Mouse (Mus musculus) adrenal gland, postnatal 14 days (tissue): ENCODE results near the gene Tmem131l. TPM values are rescaled to one million over a fixed set of nuclear protein-coding genes. Genes with fewer than 3 reads are reported as not detected.

Experiments
- DNase-seq: peaks from one replicate; pipeline ENCODE4 v3.0.0; 2021; ENCODE audit warnings: mixed read lengths
- total RNA-seq: library from RNA; stranded (reverse); gene quantifications from 2 replicates; pipeline ENCODE4 v1.2.3, GENCODE M21; 2021

Tmem131l gene
- total RNA-seq, 1 experiment from 2014 or later, result 45.7 TPM

DNA sequence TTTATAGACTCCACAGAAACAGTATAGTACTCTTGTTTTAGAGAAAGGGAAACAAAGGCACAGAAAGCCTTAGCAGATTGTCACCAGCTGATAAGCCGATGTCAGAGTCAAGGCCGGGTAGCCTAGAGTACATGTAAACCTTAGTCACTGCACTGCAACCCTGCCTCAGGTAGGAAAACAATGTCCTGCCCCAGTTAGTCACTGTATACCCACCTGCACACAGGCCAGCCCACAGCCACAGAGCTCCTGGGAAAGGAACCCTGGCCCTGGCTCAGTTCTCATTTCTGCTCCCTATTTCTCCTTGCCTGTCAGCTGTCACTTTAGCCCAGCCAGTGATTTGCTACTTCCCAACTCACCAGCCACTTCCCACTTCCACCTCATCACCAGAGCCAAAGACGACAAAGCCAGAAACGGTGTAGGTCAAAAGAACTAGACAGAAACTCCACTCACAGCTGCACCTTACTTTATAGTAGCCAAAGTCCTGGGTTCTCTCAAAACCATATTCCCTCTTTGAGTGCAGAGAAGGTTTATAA, 24.4 kb downstream of the Tmem131l start:
- DNase-seq, result no peak

GRCm38 (mm10) chr3:84010995-84011663, 28.8 kb downstream of the Tmem131l start:
- no peak for DNase-seq

DNA sequence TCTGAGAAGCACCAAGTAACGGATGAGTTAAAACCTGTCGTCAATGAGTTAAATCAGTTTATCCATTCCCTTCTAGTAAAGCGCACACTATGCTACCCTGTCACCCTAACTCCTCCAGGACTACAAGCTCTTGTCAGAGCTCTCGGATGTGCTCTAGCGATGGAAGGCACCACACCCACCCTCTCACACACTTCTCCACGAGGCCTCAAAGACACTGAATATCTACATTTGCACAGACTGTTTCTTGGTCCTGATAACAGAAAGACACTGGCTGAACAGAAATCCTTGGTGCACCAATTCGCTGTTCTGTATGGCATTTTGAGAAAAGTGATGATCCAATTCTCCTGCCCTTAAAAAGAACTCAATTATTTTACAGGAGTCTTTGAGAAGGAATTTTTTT, 34.0 kb downstream of the Tmem131l start:
- no peak for DNase-seq

GRCm38 (mm10) chr3:84004330-84005090, 35.5 kb downstream of the Tmem131l start:
- peak; percentile 66 for DNase-seq

DNA sequence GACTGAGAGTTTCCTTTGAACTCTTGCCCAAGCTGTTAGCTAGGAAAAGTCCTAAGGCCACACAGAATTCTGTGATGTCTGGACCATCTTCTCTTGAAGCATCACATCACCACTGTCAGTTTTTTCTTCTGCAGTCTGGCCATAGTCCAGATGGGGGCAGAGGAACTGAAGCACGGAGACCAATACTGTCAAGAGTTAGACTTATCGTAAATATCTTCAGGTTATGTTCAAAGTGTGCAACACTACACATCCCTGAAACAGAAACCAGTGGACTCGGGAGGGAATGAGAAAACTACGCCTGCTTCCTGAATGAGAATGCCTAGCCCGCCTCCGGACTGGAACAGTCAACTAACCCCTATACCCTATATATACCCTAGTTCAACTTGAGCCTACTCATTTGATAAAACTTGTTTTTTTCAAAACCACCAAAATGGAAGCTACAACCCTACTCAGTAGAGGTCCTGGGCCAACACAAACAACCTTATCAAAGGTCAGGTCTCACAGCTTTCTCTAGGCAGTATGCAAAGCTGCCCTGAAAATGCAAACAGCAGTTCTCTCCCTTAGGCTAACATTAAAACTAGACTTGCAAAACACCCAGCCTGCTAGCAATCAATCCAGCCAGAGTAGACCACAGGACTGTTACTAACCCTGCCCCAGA, 37.4 kb downstream of the Tmem131l start:
- peak; percentile 19 for DNase-seq

GRCm38 (mm10) chr3:83997563-83997962, 42.4 kb downstream of the Tmem131l start:
- DNase-seq, result no peak

GRCm38 (mm10) chr3:83997036-83997435, 42.9 kb downstream of the Tmem131l start:
- peak; percentile 38 for DNase-seq

DNA sequence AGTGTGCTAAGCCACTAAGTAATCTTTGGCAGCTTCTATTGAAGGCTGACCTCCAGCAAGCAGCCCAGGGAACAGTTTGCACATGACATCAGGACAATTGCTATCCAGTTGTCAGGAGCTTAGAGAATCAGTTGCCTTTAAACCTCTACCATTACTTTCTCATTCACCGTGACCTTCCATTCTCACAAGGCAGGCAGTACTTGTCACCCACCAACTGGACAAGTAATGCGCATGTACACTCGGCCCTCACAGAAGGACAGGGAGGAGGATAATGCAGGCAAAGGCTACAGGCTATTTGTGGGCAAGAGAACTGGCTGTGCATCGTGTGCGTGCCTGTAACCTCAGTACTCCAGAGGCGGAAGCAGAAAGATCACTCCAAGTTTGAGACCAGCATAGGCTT, 43.9 kb downstream of the Tmem131l start:
- DNase-seq, result peak; percentile 42

DNA sequence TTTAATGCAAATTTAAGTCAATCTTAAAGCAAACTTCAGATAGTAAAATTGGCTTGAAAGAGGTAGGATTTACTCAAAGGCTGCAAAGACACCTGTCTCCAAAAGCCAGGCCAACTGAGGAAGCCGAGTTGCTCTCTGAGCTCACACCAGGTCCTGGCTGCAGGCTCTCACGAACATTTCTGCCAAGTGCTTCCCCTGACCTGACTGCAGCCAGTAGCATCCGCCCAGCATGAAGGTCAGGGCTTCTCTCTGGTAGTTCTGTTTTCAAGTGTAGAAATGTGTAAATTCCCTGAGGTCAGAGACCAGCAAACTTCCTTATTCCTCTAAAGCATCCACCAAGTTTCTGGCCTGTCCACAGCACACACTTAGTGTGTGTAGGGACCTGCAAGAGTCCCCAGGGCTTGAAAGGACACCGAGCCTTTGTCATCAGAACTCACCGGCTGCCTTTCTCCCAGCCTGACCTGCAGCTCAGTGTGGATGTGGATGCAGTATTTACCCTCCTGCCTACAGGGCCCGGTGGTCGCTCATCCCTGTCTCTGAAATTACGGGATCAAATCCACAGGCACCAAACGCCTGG, 44.6 kb downstream of the Tmem131l start:
- peak; percentile 69 for DNase-seq

GRCm38 (mm10) chr3:83994217-83994839, 45.6 kb downstream of the Tmem131l start:
- DNase-seq, result peak; percentile 60

DNA sequence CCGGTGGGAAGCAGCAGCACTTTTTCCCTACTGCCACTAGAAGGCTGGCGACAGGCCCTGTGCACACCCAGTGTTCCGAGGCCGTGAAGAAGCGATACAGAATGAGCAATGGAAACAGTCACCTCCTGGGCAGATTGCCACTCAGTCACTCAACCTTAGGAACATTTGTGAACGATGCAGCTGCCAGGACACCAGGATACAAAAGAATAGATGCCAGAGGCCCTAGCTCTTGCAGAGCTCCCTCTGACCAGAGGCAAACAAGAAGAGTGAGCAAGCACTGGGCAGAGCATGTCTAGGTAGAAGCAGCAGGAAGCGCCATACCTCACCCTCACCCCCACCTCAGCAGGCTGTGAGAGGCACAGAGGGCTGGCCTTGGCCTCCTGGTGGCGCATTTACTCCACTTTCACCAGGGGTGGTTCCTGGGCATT, 46.9 kb downstream of the Tmem131l start:
- peak; percentile 93 for DNase-seq

DNA sequence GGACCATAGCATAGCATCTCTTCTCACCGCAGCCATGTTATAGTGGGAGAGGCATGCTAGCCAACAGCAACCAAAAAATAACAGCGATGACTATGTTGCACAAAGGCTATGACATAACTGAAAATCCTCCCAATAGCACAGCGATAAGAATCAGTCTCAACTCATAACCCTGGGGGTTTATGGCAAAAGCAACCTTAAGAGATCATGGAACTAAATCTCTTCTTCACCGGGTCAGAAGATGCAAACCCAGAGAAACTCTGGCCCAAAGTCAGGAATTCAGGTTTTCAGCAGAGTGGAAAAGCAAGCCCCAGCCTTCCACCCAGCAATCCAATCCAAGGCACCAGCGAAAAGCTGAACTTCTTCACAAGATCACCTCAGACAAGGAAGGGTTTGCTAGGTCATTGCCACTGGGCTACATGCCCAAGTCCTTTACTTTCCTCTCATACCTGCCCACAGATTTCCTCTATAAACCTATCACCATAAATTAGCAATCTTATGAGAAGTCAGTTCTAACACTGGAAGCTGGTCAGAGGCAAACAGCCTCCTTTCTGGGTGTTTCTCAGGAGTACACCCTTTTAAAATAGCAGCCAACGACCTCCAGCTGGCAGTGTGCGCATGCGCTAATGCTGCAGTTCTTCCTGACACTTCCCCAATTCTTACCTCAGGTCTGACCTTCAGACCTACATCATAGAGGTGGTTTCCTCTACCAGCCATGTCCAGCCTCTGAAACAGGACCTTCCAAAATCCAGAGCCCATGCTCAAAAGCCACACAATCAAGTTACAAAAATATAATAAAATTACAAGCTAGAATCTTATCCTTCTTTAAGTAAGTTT, 48.1 kb downstream of the Tmem131l start:
- DNase-seq, result peak; percentile 17

DNA sequence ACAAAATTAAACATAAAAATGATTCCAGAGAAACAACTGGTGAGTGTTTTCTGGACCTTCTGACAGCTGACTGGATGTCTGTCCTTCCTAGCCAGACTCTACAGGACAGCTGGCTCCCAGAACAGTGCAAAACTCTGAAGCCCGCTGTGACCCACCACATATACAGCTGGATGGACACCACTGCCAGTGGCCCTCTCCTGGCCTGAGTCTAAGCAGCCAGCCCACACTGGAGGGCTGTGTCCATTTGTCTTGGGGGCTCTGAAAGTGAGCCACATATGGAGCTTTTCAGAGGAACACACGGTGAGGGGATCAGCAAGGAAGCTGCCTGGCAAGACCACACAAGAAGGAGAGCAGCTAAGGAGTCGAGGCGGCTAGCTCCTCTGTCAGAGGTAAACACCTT, 51.8 kb downstream of the Tmem131l start:
- DNase-seq, result no peak

- no peak for DNase-seq
Observed at GRCm38 (mm10) chr3:83987533-83988112, 52.4 kb downstream of the Tmem131l start.

- DNase-seq, result peak; percentile 14
Observed at GRCm38 (mm10) chr3:83986740-83987139, 53.2 kb downstream of the Tmem131l start.

GRCm38 (mm10) chr3:83985426-83985825, 54.5 kb downstream of the Tmem131l start:
- DNase-seq, result no peak

DNA sequence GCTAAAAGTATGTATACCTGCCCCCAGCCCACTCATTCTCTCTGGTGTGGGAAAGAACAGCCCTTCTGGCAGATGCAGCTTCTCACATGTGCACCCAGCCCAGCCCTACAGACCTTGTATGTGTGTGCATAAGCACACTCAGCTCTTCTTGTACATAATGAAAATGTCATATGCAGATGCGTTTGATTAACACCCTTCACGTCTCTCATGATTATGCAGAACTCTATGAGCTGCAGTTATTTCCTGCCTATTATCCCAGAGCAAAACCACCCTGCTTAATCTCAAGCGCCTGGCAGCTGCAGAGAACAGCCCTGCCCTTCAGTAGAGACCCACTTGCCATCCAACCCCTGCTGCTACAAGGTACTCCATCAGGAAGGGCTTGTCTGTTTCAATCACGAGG, 55.6 kb downstream of the Tmem131l start:
- no peak for DNase-seq

DNA sequence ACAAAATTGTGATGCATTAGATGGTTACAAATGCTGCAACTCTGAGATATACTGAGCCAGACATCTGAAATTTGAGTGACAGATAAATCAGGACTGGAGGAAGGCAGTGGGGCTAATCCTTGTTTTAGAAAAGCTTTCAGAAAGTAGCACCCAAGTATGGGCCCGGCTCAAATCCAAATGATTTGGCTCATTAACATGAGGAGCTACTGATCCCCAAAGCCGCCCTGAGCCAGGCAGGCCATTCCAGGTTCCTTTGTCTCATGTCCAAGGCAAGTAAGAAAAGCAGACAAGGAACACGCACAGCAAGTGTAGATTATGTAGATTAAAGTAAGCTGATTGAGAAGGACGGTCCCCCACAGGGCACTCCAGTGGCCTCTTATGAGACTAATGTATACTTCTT, 57.2 kb downstream of the Tmem131l start:
- no peak for DNase-seq

DNA sequence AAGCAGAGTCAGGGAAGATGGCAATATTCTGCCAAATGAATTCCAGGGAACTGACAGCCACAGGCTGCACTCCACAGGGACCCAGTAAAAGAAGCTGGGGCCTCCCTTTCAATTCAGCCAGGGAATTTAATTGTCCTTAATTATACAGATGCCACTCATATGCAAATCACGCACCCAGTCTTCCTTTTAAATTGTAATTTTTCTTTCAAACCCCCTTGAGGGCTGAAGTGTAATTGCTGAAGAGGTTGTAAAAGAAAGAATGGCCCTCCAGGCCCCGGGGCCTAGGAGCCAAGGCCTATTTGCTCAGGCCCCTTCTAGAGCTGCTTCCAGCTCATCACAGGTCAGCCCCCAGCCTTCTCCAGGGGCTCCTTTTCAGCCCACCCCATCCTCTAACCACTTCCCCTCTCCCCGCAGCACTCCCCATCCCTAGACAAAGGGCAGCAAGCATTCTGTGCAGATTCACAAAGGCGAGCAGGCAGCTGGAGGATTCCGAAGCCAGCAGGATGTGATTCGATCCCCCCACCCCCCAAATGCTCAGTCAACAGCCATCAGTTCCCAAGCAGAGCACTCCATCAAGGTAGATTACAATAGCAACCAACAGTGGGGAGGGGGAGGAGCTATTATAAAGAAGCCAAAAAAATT, 59.6 kb downstream of the Tmem131l start:
- no peak for DNase-seq
